Mouse (Mus musculus) embryonic facial prominence, embryonic 10.5 days (tissue): ENCODE data around the gene Fut2. TPM values are rescaled to one million over a fixed set of nuclear protein-coding genes. Genes with fewer than 3 reads are reported as not detected.

Experiments
- DNase-seq: peaks from one replicate; pipeline ENCODE4 v3.0.0-alpha.2; 2017; ENCODE audit warnings: low spot score
- H3K27ac ChIP-seq: fragments of 300-500 bp; sonication (generic); replicated peaks from 2 replicates; pipeline ENCODE4 v1.5.1; 2016; ENCODE audit warnings: mild to moderate bottlenecking
- H3K27me3 ChIP-seq: fragments of 300-500 bp; sonication (generic); replicated peaks from 2 replicates; pipeline ENCODE4 v1.6.1; 2016; ENCODE audit warnings: low read depth, mild to moderate bottlenecking; ENCODE audit not compliant: poor library complexity, severe bottlenecking
- H3K36me3 ChIP-seq: fragments of 300-500 bp; sonication (generic); replicated peaks from 2 replicates; pipeline ENCODE4 v1.6.1; 2016; ENCODE audit warnings: mild to moderate bottlenecking, moderate library complexity
- H3K4me1 ChIP-seq: fragments of 300-500 bp; sonication (generic); 2 replicates; pipeline ENCODE4 v1.6.1; 2016
- H3K4me3 ChIP-seq: fragments of 300-500 bp; sonication (generic); 2 replicates; pipeline ENCODE4 v1.5.1; 2016; ENCODE audit warnings: mild to moderate bottlenecking, moderate library complexity
- H3K9me3 ChIP-seq: fragments of 300-500 bp; sonication (generic); 2 replicates; pipeline ENCODE4 v1.6.1; 2016; ENCODE audit warnings: mild to moderate bottlenecking
- WGBS: fragments of 180-500 bp; shearing (Covaris S2); methylation state at CpG from one replicate; pipeline ENCODE4 v1.1.7; 2016; 5-methylcytosine and 5-hydroxymethylcytosine counted together
- polyA plus RNA-seq: library from polyadenylated mRNA; unstranded; fragments of >200 nt; fragmentation: Nextera tagmentation; extraction: Ambion mirVana; gene quantifications from 2 replicates; pipeline ENCODE4 v1.2.1, GENCODE M21; 2016

The Fut2 gene
- polyA plus RNA-seq, 1 experiment from 2014 or later: 0.07 TPM

DNA sequence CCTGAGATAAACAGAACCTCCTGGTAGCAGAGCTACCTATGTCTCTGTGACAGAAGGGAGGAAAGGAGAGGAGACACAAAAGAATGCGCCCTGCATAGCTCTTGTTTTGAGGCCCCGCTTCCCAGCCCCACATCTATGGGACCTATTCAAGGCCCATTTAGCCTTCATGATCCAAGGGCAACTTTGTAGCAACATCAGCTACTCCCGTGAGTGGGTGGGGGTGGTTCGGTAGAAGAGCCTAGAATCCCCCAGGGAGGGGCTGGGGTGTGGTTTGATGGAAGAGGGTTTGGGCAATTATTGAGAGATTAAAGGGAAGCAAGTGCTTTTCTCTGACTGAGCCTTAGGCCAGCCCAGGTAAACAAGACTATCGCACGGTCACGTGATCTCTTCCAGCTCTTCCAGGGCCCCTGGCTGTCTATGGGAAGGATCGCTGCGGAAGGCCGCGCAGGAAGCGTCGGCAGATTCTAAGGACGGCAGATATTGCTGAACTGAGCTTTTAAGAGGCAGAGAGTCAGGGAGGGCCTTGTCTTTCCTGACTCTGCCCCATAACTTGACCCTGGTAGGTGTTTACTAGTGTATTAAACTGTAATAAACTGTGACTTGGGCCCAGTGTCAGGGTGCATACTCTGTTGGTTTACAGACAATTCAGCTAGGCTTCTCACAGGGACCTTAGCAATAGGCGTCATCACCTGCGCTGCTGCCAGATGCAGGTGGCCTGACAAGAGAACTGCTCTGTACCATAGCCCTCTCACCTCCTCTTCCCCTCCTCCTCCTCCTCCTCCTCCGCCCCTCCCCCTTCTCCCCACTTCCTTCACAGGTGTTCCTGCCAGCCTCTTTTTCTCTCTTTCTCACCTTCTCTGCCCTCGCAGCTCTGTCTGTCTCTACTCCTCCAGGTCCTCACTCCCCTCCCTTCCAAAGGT is 67.0 kb downstream of the Fut2 start:
- Histone ChIP-seq H3K4me1 (peaks cover 10% of the 10 kb centered on the region), H3K36me3 (no peaks in the 10 kb centered on the region), H3K9me3 (no peaks in the 10 kb centered on the region), H3K27ac (no peak overlapping the region), H3K4me3 (no peak overlapping the region), H3K27me3 (no peaks in the 10 kb centered on the region)
- 42% methylated on average over 18 of the region's 18 CpGs for WGBS
- no peak for DNase-seq

Other genes with a start within 250 kb of the Fut2 start
- 0.24 and 0.70 TPM in 2 replicates for gene Lhb, start 245.6 kb downstream of the Fut2 start, polyA plus RNA-seq
- 44.2 and 45.5 TPM in 2 replicates for gene Gys1, start 231.6 kb downstream of the Fut2 start, polyA plus RNA-seq
- 227 TPM in 2 replicates for gene Ruvbl2, start 228.3 kb downstream of the Fut2 start, polyA plus RNA-seq
- gene Ftl1, start 206.5 kb downstream of the Fut2 start, polyA plus RNA-seq: 5,460 and 5,734 TPM in 2 replicates
- gene Bax, start 199.5 kb downstream of the Fut2 start, polyA plus RNA-seq: 243 and 247 TPM in 2 replicates
- gene Tulp2, start 184.5 kb downstream of the Fut2 start, polyA plus RNA-seq: 0.93 and 1.4 TPM in 2 replicates
- gene Gm45808, start 179.6 kb downstream of the Fut2 start, polyA plus RNA-seq: not detected in 2 replicates
- gene Dhdh, start 177.6 kb downstream of the Fut2 start, polyA plus RNA-seq: 5.7 and 7.4 TPM in 2 replicates
- 115 and 123 TPM in 2 replicates for gene Nucb1, start 156.0 kb downstream of the Fut2 start, polyA plus RNA-seq
- 18.6 and 21.6 TPM in 2 replicates for gene Ppp1r15a, start 140.1 kb downstream of the Fut2 start, polyA plus RNA-seq
- gene Plekha4, start 140.1 kb downstream of the Fut2 start, polyA plus RNA-seq: 1.9 and 2.3 TPM in 2 replicates
- gene Hsd17b14, start 111.5 kb downstream of the Fut2 start, polyA plus RNA-seq: 0.87 and 0.92 TPM in 2 replicates
- 51.1 and 51.9 TPM in 2 replicates for gene Bcat2, start 96.2 kb downstream of the Fut2 start, polyA plus RNA-seq
- not detected in 2 replicates for gene Fgf21, start 50.9 kb downstream of the Fut2 start, polyA plus RNA-seq
- 0.07 and 0.44 TPM in 2 replicates for gene Fut1, start 49.1 kb downstream of the Fut2 start, polyA plus RNA-seq
- gene Izumo1, start 44.6 kb downstream of the Fut2 start, polyA plus RNA-seq: 0.07 and 0.10 TPM in 2 replicates
- 6.5 and 6.8 TPM in 2 replicates for gene Rasip1, start 38.9 kb downstream of the Fut2 start, polyA plus RNA-seq
- 1.3 and 3.1 TPM in 2 replicates for gene Mamstr, start 26.4 kb downstream of the Fut2 start, polyA plus RNA-seq
- gene Ntn5, start 17.6 kb upstream of the Fut2 start, polyA plus RNA-seq: 0.28 and 0.42 TPM in 2 replicates
- gene Sec1, start 28.0 kb upstream of the Fut2 start, polyA plus RNA-seq: 0.55 and 0.64 TPM in 2 replicates
- gene Car11, start 33.4 kb upstream of the Fut2 start, polyA plus RNA-seq: 8.5 and 9.1 TPM in 2 replicates
- gene Dbp, start 38.7 kb upstream of the Fut2 start, polyA plus RNA-seq: 3.6 and 4.3 TPM in 2 replicates
- 1,168 and 1,206 TPM in 2 replicates for gene Rpl18, start 49.1 kb upstream of the Fut2 start, polyA plus RNA-seq
- gene Sphk2, start 51.6 kb upstream of the Fut2 start, polyA plus RNA-seq: 41.5 and 42.1 TPM in 2 replicates
- gene Fam83e, start 54.8 kb upstream of the Fut2 start, polyA plus RNA-seq: 1.8 and 2.2 TPM in 2 replicates
- gene Spaca4, start 59.4 kb upstream of the Fut2 start, polyA plus RNA-seq: 0.22 TPM in 1 of 2 replicates, not detected in the other
- gene Lmtk3, start 117.3 kb upstream of the Fut2 start, polyA plus RNA-seq: 2.1 and 3.0 TPM in 2 replicates
- gene Sult2b1, start 118.3 kb upstream of the Fut2 start, polyA plus RNA-seq: 1.6 and 1.7 TPM in 2 replicates
- gene Cyth2, start 148.2 kb upstream of the Fut2 start, polyA plus RNA-seq: 157 and 161 TPM in 2 replicates
- 0.88 and 1.5 TPM in 2 replicates for gene Kcnj14, start 158.4 kb upstream of the Fut2 start, polyA plus RNA-seq
- 127 and 132 TPM in 2 replicates for gene Grwd1, start 164.6 kb upstream of the Fut2 start, polyA plus RNA-seq
- gene Kdelr1, start 206.4 kb upstream of the Fut2 start, polyA plus RNA-seq: 30.4 and 36.6 TPM in 2 replicates
- 0.09 and 0.20 TPM in 2 replicates for gene Grin2d, start 212.0 kb upstream of the Fut2 start, polyA plus RNA-seq
- 1.2 and 1.3 TPM in 2 replicates for gene Syngr4, start 230.3 kb upstream of the Fut2 start, polyA plus RNA-seq
- 4.5 and 5.5 TPM in 2 replicates for gene Tmem143, start 230.5 kb upstream of the Fut2 start, polyA plus RNA-seq